Mouse (Mus musculus): ENCODE data around the gene Rps6kc1. TPM values are rescaled to one million over a fixed set of nuclear protein-coding genes. Genes with fewer than 3 reads are reported as not detected.

Rps6kc1 gene
- total and polyA plus RNA-seq, 2 experiments from 2014 or later = 21.0 to 35.9 TPM

- ATAC-seq = peak; percentile 43; the same call in 1 of the 2 replicates
- 73% methylated on average over 11 of the region's 11 CpGs for WGBS
- no peak overlapping the region for H3K27ac ChIP-seq
- no peak overlapping the region for H3K4me3 ChIP-seq (ENCODE audit: low read length)
- no peaks in the 10 kb centered on the region for H3K9me3 ChIP-seq (ENCODE audit: low read length)
- no peaks in the 10 kb centered on the region for H3K27me3 ChIP-seq (ENCODE audit: insufficient read depth, low read length)
- TF ChIP-seq CTCF (IDR thresholded peaks at IDR 0.05; ENCODE audit: low read depth) = peak; percentile 65
- DNase-seq (ENCODE audit: low spot score) = peak; percentile 78
- H3K9ac ChIP-seq (replicated peaks; ENCODE audit: low read length) = no peak overlapping the region
- H3K4me1 ChIP-seq (ENCODE audit: insufficient read depth, low read length) = no peaks in the 10 kb centered on the region
- no peak overlapping the region for H3K4me2 ChIP-seq (ENCODE audit: low read depth, low read length)
- no peaks in the 10 kb centered on the region for H3K36me3 ChIP-seq (ENCODE audit: insufficient read depth, low read length)
These were observed 216.0 kb downstream of the Rps6kc1 start for GRCm38 (mm10) chr1:190695589-190695988.

- WGBS = 54% methylated on average over 29 of the region's 29 CpGs
- H3K27me3 ChIP-seq (ENCODE audit: insufficient read depth, low read length) = no peaks in the 10 kb centered on the region
- H3K27ac ChIP-seq = no peak overlapping the region
- no peaks in the 10 kb centered on the region for H3K4me1 ChIP-seq (ENCODE audit: insufficient read depth, low read length)
- H3K4me3 ChIP-seq (ENCODE audit: low read length) = no peak overlapping the region
- ATAC-seq = peak; percentile 64; the same call in 1 of the 2 replicates
- H3K36me3 ChIP-seq (ENCODE audit: insufficient read depth, low read length) = no peaks in the 10 kb centered on the region
- peak overlapping the region; percentile 39 for H3K4me2 ChIP-seq (ENCODE audit: low read depth, low read length)
- no peak for TF ChIP-seq CTCF (IDR thresholded peaks at IDR 0.05; ENCODE audit: low read depth)
- peak; percentile 31 for DNase-seq (ENCODE audit: low spot score)
- peak overlapping the region; percentile 10; the same call in 1 of the 2 replicates for H3K9ac ChIP-seq (replicated peaks; ENCODE audit: low read length)
- no peaks in the 10 kb centered on the region for H3K9me3 ChIP-seq (ENCODE audit: low read length)
These were observed 220.9 kb downstream of the Rps6kc1 start for GRCm38 (mm10) chr1:190690528-190691262.

- Histone ChIP-seq H3K27ac (peak overlapping the region; percentile 56; the same call in 1 of the 2 replicates), H3K27me3 (ENCODE audit: insufficient read depth, low read length) (no peaks in the 10 kb centered on the region), H3K4me3 (ENCODE audit: low read length) (no peak overlapping the region), H3K9me3 (ENCODE audit: low read length) (no peaks in the 10 kb centered on the region), H3K9ac (replicated peaks; ENCODE audit: low read length) (no peak overlapping the region), H3K4me1 (ENCODE audit: insufficient read depth, low read length) (peaks cover 17% of the 10 kb centered on the region), H3K36me3 (ENCODE audit: insufficient read depth, low read length) (no peaks in the 10 kb centered on the region), H3K4me2 (ENCODE audit: low read depth, low read length) (no peak overlapping the region)
- WGBS = 71% methylated on average over 7 of the region's 7 CpGs
- ATAC-seq (peak; percentile 41; the same call in 1 of the 2 replicates), DNase-seq (ENCODE audit: low spot score) (no peak)
- TF ChIP-seq CTCF (IDR thresholded peaks at IDR 0.05; ENCODE audit: low read depth) = no peak
These were observed 228.5 kb downstream of the Rps6kc1 start for GRCm38 (mm10) chr1:190683060-190683459.

DNA sequence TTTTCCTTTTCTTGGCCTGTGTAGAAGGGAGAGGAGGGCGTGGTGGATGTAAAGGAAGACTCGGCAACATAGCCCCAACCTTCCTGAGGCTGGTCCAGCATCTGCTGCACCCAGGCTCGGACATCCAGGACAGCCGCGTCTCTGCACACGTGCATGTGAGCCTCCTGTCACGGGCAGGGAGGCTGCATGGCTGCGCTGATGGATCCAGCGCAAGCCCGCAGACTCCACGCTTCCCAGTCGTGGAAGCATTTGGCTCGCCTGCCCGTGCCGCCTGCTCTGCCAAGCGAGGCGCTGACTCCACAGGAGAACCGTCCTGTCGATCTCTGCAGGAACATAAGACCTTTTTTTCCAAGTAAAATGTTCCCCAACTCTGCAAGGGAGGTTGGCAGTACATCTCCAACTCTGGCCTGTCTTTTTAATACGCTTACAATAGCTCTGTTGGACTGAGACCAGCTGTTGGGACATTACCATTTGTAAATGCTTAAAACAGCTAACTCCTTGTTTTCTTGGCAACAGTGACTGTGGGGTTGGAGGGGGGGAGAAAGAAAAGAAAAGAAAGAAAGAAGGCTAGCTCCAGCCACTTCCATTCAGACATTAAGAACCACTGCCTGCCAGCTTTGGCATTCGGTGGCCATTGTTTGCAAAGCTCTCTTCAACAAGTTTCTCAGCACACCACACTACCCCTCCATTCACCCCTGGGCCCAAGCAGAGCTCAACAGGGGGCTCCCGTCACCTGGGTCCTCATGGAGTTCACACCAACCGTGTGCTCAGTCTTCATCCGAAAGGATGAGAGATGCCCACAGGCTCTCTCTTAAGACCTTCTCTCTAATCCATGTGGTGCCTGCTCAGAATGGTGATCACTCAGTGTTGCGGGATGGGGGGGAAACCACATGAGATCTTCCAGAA, 229.3 kb downstream of the Rps6kc1 start:
- 15% methylated on average over 25 of the region's 25 CpGs for WGBS
- no peaks in the 10 kb centered on the region for H3K36me3 ChIP-seq (ENCODE audit: insufficient read depth, low read length)
- H3K4me2 ChIP-seq (ENCODE audit: low read depth, low read length) = peak overlapping the region; percentile 48
- H3K9ac ChIP-seq (replicated peaks; ENCODE audit: low read length) = peak overlapping the region; percentile 34
- peak overlapping the region; percentile 15 for H3K4me3 ChIP-seq (ENCODE audit: low read length)
- no peak for TF ChIP-seq CTCF (IDR thresholded peaks at IDR 0.05; ENCODE audit: low read depth)
- no peaks in the 10 kb centered on the region for H3K27me3 ChIP-seq (ENCODE audit: insufficient read depth, low read length)
- no peaks in the 10 kb centered on the region for H3K9me3 ChIP-seq (ENCODE audit: low read length)
- peaks cover 17% of the 10 kb centered on the region for H3K4me1 ChIP-seq (ENCODE audit: insufficient read depth, low read length)
- ATAC-seq = peak; percentile 91
- H3K27ac ChIP-seq = peak overlapping the region; percentile 77
- DNase-seq (ENCODE audit: low spot score) = peak; percentile 91

- H3K9ac ChIP-seq (replicated peaks; ENCODE audit: low read length) = no peak overlapping the region
- H3K36me3 ChIP-seq (ENCODE audit: insufficient read depth, low read length) = no peaks in the 10 kb centered on the region
- no peaks in the 10 kb centered on the region for H3K9me3 ChIP-seq (ENCODE audit: low read length)
- no peak overlapping the region for H3K4me3 ChIP-seq (ENCODE audit: low read length)
- no peaks in the 10 kb centered on the region for H3K27me3 ChIP-seq (ENCODE audit: insufficient read depth, low read length)
- WGBS = 68% methylated on average over 3 of the region's 3 CpGs
- no peak overlapping the region for H3K4me2 ChIP-seq (ENCODE audit: low read depth, low read length)
- no peak overlapping the region for H3K27ac ChIP-seq
- ATAC-seq (peak; percentile 62; the same call in 1 of the 2 replicates), DNase-seq (ENCODE audit: low spot score) (no peak)
- H3K4me1 ChIP-seq (ENCODE audit: insufficient read depth, low read length) = no peaks in the 10 kb centered on the region
- no peak for TF ChIP-seq CTCF (IDR thresholded peaks at IDR 0.05; ENCODE audit: low read depth)
These were observed 236.1 kb downstream of the Rps6kc1 start for GRCm38 (mm10) chr1:190675455-190675854.

GRCm38 (mm10) chr1:190669099-190669498, 242.5 kb downstream of the Rps6kc1 start:
- Histone ChIP-seq H3K4me3 (ENCODE audit: low read length) (no peak overlapping the region), H3K4me2 (ENCODE audit: low read depth, low read length) (no peak overlapping the region), H3K9ac (replicated peaks; ENCODE audit: low read length) (no peak overlapping the region), H3K9me3 (ENCODE audit: low read length) (no peaks in the 10 kb centered on the region), H3K27me3 (ENCODE audit: insufficient read depth, low read length) (no peaks in the 10 kb centered on the region), H3K4me1 (ENCODE audit: insufficient read depth, low read length) (no peaks in the 10 kb centered on the region), H3K36me3 (ENCODE audit: insufficient read depth, low read length) (no peaks in the 10 kb centered on the region), H3K27ac (no peak overlapping the region)
- WGBS = 70% methylated on average over 10 of the region's 10 CpGs
- no peak for TF ChIP-seq CTCF (IDR thresholded peaks at IDR 0.05; ENCODE audit: low read depth)
- ATAC-seq (no peak), DNase-seq (ENCODE audit: low spot score) (no peak)

Measured in hindbrain, postnatal 0 days (tissue).